Mouse (Mus musculus) forebrain, postnatal 0 days (tissue): ENCODE data around the gene Siae. TPM values are rescaled to one million over a fixed set of nuclear protein-coding genes. Genes with fewer than 3 reads are reported as not detected.

Experiments used
- ATAC-seq: fragments of 200-750 bp; cut with Nextera tagmentation; 2 replicates; pipeline ENCODE4 v1.8.0; 2017; ENCODE audit warnings: mild to moderate bottlenecking, moderate library complexity
- DNase-seq: peaks from one replicate; pipeline ENCODE4 v3.0.0-alpha.2; 2015
- H3K27ac ChIP-seq: fragments of 300-500 bp; sonication (generic); 2 replicates; pipeline ENCODE4 v1.5.1; 2014; ENCODE audit warnings: low read depth, mild to moderate bottlenecking, antibody characterized with exemption, low read length, moderate library complexity, mixed read lengths
- H3K27me3 ChIP-seq: fragments of 300-500 bp; sonication (generic); 2 replicates; pipeline ENCODE4 v1.6.1; 2014; ENCODE audit warnings: mild to moderate bottlenecking, low read length, mixed read lengths; ENCODE audit not compliant: insufficient read depth
- H3K36me3 ChIP-seq: fragments of 300-500 bp; sonication (generic); 2 replicates; pipeline ENCODE4 v1.6.1; 2014; ENCODE audit warnings: mild to moderate bottlenecking, moderate library complexity; ENCODE audit not compliant: insufficient read depth
- H3K4me1 ChIP-seq: fragments of 300-500 bp; sonication (generic); 2 replicates; pipeline ENCODE4 v1.6.1; 2014; ENCODE audit warnings: antibody characterized with exemption; ENCODE audit not compliant: insufficient read depth
- H3K4me2 ChIP-seq: fragments of 300-500 bp; sonication (generic); 2 replicates; pipeline ENCODE4 v1.6.1; 2014; ENCODE audit warnings: low read depth, mild to moderate bottlenecking, moderate library complexity
- H3K4me3 ChIP-seq: fragments of 300-500 bp; sonication (generic); 2 replicates; pipeline ENCODE4 v1.5.1; 2014; ENCODE audit warnings: low read depth, low read length, mixed read lengths
- H3K9ac ChIP-seq: fragments of 300-500 bp; sonication (generic); 2 replicates; pipeline ENCODE4 v1.6.1; 2014; ENCODE audit warnings: mild to moderate bottlenecking
- H3K9me3 ChIP-seq: fragments of 300-500 bp; sonication (generic); 2 replicates; pipeline ENCODE4 v1.6.1; 2016; ENCODE audit warnings: low read length
- CTCF ChIP-seq: sonication (generic); IDR thresholded peaks from 2 replicates; pipeline ENCODE4 v1.5.1; 2016; ENCODE audit warnings: antibody characterized with exemption, control low read depth, low read depth
- WGBS: fragments of 180-500 bp; shearing (Covaris S2); extraction: QIAGEN DNeasy Blood & Tissue Kit; methylation state at CpG from one replicate; pipeline ENCODE4 v1.1.7; 2014; 5-methylcytosine and 5-hydroxymethylcytosine counted together
- polyA plus RNA-seq: library from polyadenylated mRNA; unstranded; fragments of >200 nt; fragmentation: Nextera tagmentation; extraction: Ambion mirVana; gene quantifications from 2 replicates; pipeline ENCODE4 v1.2.1, GENCODE M21; 2015
- total RNA-seq: library from RNA; depleted of rRNA; stranded (reverse); fragments of >200 nt; gene quantifications from 2 replicates; pipeline ENCODE4 v1.2.3, GENCODE M21; 2014

The Siae gene
- total and polyA plus RNA-seq, 2 experiments from 2014 or later, result 13.7 to 13.8 TPM

DNA sequence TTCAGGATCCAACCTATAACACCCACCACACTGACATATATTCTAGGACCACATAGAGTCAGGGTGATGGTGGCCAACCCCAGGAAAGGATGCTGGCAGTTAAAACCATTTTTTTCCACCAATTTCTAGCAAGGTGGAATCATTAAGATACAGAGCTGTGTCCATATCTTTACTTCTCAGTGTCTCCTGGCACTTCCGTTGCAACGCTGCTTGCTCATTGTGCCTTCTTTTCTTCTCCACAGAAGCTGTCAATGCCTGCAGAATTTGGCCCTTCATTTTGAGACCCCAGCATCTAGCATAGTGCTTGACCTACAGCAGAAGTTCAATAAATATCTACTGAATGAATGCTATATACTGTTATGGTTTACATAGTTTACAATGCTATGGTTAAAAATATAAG is 11.5 kb downstream of the Siae start:
- Histone ChIP-seq H3K36me3 (no peaks in the 10 kb centered on the region), H3K4me3 (no peak overlapping the region), H3K4me1 (peaks cover 9% of the 10 kb centered on the region), H3K27me3 (no peaks in the 10 kb centered on the region), H3K9ac (no peak overlapping the region), H3K27ac (no peak overlapping the region), H3K9me3 (no peaks in the 10 kb centered on the region), H3K4me2 (no peak overlapping the region)
- no peak for ATAC-seq
- TF ChIP-seq CTCF, result no peak
- 89% methylated on average over 2 of the region's 2 CpGs for WGBS
- DNase-seq, result no peak

DNA sequence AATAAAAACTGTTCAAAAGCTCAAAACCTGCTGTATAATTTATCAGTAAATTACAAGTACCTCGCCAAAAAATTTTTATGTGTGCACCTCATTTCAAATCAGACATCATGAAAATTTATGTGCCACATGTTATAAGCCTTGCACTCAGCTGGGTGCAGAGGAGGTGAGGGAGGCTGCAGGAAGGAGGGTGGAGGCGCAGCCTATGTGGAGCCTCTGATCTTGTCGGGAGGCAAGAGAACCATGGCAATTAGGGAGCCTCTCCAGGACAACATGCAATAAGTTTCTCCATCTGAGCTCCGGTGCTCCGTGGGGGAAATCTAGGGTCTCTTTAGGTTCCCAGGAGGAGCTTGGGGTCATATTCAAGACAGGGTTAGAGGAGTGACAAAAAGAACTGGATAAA is 12.0 kb downstream of the Siae start:
- ATAC-seq (no peak), DNase-seq (no peak)
- H3K4me1 ChIP-seq, result peaks cover 9% of the 10 kb centered on the region
- no peak overlapping the region for H3K27ac ChIP-seq
- TF ChIP-seq CTCF, result no peak
- no peak overlapping the region for H3K4me2 ChIP-seq
- WGBS, result 56% methylated on average over 5 of the region's 5 CpGs
- no peak overlapping the region for H3K4me3 ChIP-seq
- no peaks in the 10 kb centered on the region for H3K9me3 ChIP-seq
- H3K9ac ChIP-seq, result no peak overlapping the region
- H3K36me3 ChIP-seq, result no peaks in the 10 kb centered on the region
- H3K27me3 ChIP-seq, result no peaks in the 10 kb centered on the region

DNA sequence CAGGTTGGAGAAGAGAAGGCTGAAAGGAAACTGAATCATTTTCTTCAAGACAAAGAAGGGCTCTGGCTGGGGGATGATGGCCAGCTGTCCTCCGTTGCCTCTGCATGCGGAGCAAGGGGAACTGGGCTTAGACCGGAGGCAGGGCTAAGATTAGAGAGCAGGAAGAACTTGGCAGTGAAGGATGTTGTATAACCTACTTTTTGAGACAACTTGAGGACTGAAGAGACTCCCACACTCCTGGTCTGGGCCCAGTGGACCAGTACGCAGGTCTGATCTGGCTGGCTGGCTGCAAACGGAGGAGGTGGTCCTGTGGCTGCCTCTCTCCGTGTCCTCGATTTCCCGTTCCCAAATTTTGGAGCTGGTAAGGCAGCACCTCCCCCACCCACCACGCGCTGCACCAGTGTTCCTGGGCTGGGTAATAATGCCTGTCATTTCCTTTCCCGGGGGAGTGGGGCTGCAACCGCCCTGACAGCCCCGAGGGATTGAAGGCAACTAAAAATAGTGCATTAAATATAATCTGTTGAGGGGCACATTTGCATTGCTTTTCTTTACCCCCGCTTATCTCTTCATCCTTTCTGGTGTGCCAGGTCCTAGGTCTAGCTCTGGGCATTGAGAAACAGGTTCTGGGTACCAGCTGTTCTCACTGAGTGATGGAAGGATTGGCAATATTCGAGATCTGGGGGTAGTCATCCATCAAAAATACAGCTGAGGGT is 12.6 kb downstream of the Siae start:
- ATAC-seq, result peak; percentile 68
- WGBS, result 45% methylated on average over 15 of the region's 15 CpGs

DNA sequence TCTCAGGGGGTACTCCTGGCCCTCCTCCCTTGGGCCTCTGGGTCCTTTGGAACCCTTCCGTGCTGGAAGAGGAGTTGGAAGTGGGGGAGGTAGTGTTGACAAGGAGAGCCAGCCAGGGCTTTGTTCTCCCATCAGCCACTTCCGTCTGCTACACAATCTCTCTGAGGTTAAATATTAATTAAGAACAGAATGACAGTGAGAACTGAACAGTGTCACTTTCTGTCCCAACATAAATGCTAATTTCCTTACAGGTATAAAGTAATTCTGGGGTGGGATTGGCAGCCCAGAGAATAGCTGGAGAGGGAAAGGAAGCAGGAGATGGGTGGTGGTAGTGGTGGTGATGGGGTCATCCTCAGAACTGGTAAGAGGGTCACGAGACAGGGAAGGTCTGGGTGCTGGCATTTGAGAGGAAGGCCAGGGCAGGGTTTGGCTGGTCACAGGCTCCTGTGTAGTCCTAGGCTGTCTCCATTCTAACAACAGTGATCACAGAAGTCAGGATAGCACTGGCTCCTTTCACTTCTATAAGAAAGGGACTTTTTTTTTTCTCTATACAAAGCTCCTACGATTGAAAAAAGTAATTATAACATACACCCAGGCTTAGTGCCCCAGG is 13.2 kb downstream of the Siae start:
- TF ChIP-seq CTCF, result no peak
- H3K27ac ChIP-seq, result peak overlapping the region; percentile 23; the same call in 1 of the 2 replicates
- 33% methylated on average over 4 of the region's 4 CpGs for WGBS
- H3K36me3 ChIP-seq, result no peaks in the 10 kb centered on the region
- no peaks in the 10 kb centered on the region for H3K9me3 ChIP-seq
- no peak overlapping the region for H3K4me2 ChIP-seq
- peaks cover 9% of the 10 kb centered on the region for H3K4me1 ChIP-seq
- H3K27me3 ChIP-seq, result no peaks in the 10 kb centered on the region
- ATAC-seq, result peak; percentile 55
- DNase-seq, result no peak
- no peak overlapping the region for H3K4me3 ChIP-seq
- no peak overlapping the region for H3K9ac ChIP-seq

More for the DNA sequence above, 12.6 kb downstream of the Siae start:
- DNase-seq, result no peak
- no peaks in the 10 kb centered on the region for H3K36me3 ChIP-seq
- no peaks in the 10 kb centered on the region for H3K27me3 ChIP-seq
- 0 out of 2 replicates have a peak overlapping the region, but pooled peaks have one; percentile 10 for H3K9ac ChIP-seq
- H3K4me1 ChIP-seq, result peaks cover 9% of the 10 kb centered on the region
- no peaks in the 10 kb centered on the region for H3K9me3 ChIP-seq
- H3K27ac ChIP-seq, result peak overlapping the region; percentile 23; the same call in 1 of the 2 replicates
- no peak overlapping the region for H3K4me2 ChIP-seq
- H3K4me3 ChIP-seq, result no peak overlapping the region
- no peak for TF ChIP-seq CTCF

DNA sequence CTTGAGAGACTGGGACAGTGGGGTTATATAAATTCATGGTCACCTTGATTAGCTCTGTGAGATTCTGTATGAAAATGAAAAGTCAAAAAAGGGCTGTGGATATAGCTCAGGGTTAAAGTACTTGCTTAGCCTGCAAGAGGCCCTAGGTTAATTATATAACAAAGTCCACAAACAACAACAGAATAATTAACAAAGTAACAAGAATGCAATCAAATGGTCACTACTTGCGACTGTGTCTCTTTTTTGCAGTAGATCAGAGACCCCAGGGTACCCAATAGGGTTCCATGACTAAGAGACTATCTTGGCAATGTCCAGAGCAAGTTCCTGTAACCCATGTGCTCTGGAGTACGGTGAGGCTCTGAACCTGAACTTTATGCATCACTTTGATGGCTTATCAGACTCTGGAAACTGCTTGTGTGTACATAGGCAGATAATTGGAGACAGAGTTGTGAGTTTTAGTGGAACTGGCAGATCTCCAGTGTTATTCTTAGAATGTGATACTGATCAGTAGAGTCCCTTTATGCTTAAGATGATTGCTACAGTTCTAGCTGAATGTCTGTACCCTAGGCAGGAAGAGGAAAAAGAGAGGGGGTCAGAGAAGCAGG is 13.8 kb downstream of the Siae start:
- DNase-seq (no peak), ATAC-seq (no peak)
- Histone ChIP-seq H3K9ac (no peak overlapping the region), H3K27me3 (no peaks in the 10 kb centered on the region), H3K36me3 (no peaks in the 10 kb centered on the region), H3K4me3 (no peak overlapping the region), H3K4me2 (no peak overlapping the region), H3K27ac (no peak overlapping the region), H3K9me3 (no peaks in the 10 kb centered on the region), H3K4me1 (peaks cover 9% of the 10 kb centered on the region)
- 76% methylated on average over 2 of the region's 2 CpGs for WGBS
- no peak for TF ChIP-seq CTCF

DNA sequence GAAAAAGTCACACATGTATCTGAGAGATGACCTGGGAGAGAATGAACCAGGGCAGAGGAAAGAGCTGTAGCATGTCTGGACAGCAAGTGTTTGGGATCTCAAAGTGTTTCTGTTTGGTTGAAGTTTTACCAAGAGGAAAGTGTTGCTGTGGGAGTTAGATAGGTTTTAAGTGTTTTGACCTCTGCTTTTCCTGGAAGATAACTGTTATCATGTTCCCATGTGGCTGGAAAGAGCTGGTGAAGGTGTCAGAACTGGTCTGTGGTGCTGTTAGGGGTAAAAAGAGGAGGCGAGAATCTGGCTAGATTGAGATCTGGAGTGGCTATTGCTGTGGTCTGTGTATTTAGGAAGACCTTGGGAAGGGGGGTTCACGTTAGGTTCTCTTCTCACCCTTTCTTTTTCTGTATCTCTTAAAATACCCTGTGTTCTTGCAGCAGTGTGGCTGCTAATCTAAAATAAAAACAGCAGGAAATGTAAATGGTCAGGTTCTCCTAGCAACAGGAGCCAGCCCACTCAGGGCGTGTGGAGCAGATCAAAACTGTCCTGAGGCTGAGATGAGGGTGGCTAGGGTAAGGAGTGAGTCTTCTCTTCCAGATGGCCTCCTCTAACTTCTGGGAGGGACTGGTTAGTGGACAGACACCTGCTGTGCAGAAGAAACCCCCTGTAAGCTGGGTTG is 16.8 kb downstream of the Siae start:
- no peaks in the 10 kb centered on the region for H3K27me3 ChIP-seq
- WGBS, result 64% methylated on average over 3 of the region's 3 CpGs
- no peaks in the 10 kb centered on the region for H3K9me3 ChIP-seq
- no peaks in the 10 kb centered on the region for H3K36me3 ChIP-seq
- H3K9ac ChIP-seq, result no peak overlapping the region
- H3K4me2 ChIP-seq, result no peak overlapping the region
- no peak overlapping the region for H3K27ac ChIP-seq
- no peak overlapping the region for H3K4me3 ChIP-seq
- DNase-seq, result no peak
- TF ChIP-seq CTCF, result no peak
- ATAC-seq, result no peak
- H3K4me1 ChIP-seq, result peaks cover 9% of the 10 kb centered on the region
